Mouse (Mus musculus): ENCODE data around the gene Satb1. TPM values are rescaled to one million over a fixed set of nuclear protein-coding genes. Genes with fewer than 3 reads are reported as not detected.

Satb1 gene
- polyA plus RNA-seq, 1 experiment, result 2.5 TPM

- 14% methylated on average over 8 of the region's 8 CpGs for WGBS
- Histone ChIP-seq H3K4me3 (ENCODE audit: low read depth, low read length) (no peak overlapping the region), H3K27me3 (ENCODE audit: control insufficient read depth, insufficient read depth, low read length) (peaks cover 23% of the 10 kb centered on the region), H3K27ac (ENCODE audit: insufficient read depth, low read depth, low read length) (no peak overlapping the region), H3K4me1 (ENCODE audit: control insufficient read depth, insufficient read depth, insufficient read length, low read length) (no peaks in the 10 kb centered on the region), H3K36me3 (ENCODE audit: control insufficient read depth, insufficient read depth, low read length) (no peaks in the 10 kb centered on the region)
- TF ChIP-seq CTCF (IDR thresholded peaks at IDR 0.05; ENCODE audit: extremely low read depth, insufficient read length, insufficient replicate concordance, low read depth, low read length) (no peak), POLR2A (IDR thresholded peaks at IDR 0.05; ENCODE audit: low read depth, low read length) (no peak)
Observed at GRCm38 (mm10) chr17:51811086-51811868, 21.8 kb downstream of the Satb1 start.

- 60% methylated on average over 5 of the region's 5 CpGs for WGBS
- TF ChIP-seq CTCF (IDR thresholded peaks at IDR 0.05; ENCODE audit: extremely low read depth, insufficient read length, insufficient replicate concordance, low read depth, low read length), result no peak
- no peak for TF ChIP-seq POLR2A (IDR thresholded peaks at IDR 0.05; ENCODE audit: low read depth, low read length)
- no peaks in the 10 kb centered on the region for H3K4me1 ChIP-seq (ENCODE audit: control insufficient read depth, insufficient read depth, insufficient read length, low read length)
- no peak overlapping the region for H3K27ac ChIP-seq (ENCODE audit: insufficient read depth, low read depth, low read length)
- no peak overlapping the region for H3K4me3 ChIP-seq (ENCODE audit: low read depth, low read length)
- no peaks in the 10 kb centered on the region for H3K36me3 ChIP-seq (ENCODE audit: control insufficient read depth, insufficient read depth, low read length)
- peaks cover 6% of the 10 kb centered on the region for H3K27me3 ChIP-seq (ENCODE audit: control insufficient read depth, insufficient read depth, low read length)
Observed at GRCm38 (mm10) chr17:51807429-51807828, 25.7 kb downstream of the Satb1 start.

DNA sequence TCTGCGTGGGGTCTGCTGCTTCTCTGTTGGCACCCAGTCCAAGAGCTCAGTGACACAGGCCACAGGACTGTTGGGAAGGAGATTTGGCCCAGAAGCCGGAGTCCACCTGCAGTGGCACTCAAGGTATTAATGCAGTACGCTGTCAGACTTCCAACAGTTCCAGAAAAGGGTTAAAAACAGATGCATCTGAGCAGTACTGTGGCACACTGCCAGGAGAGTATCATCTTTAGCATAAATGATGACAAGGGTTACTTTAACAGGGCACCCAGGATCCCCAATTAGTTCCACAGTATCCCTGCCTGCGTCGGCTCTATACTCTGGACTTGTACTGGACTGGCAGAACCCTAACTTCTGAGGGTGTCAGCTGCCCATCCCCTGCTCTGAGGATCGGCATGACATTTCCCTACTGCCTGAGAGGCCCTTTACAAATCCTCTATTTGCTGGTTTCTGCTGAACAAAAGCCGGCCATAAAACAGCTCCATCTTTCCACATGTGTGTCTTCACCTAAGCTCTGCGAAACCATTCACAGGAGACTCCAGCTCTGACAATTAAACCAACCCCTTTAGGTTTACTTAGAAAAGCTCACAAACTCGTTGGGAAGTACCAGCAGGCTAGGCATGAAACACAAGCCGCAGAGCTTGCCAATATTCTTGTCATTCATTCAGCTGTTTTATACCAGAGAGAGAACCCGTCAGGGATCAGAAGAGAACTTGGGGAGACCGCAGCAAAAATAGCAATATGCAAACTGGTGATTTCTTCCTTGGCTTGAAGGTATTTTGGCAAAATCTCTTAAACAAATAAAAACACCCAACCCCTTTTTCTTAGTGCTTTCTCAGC, 26.7 kb downstream of the Satb1 start:
- no peaks in the 10 kb centered on the region for H3K27me3 ChIP-seq (ENCODE audit: control insufficient read depth, insufficient read depth, low read length)
- WGBS, result 78% methylated on average over 12 of the region's 12 CpGs
- H3K27ac ChIP-seq (ENCODE audit: insufficient read depth, low read depth, low read length), result no peak overlapping the region
- H3K4me3 ChIP-seq (ENCODE audit: low read depth, low read length), result no peak overlapping the region
- no peaks in the 10 kb centered on the region for H3K36me3 ChIP-seq (ENCODE audit: control insufficient read depth, insufficient read depth, low read length)
- H3K4me1 ChIP-seq (ENCODE audit: control insufficient read depth, insufficient read depth, insufficient read length, low read length), result no peaks in the 10 kb centered on the region
- TF ChIP-seq CTCF (IDR thresholded peaks at IDR 0.05; ENCODE audit: extremely low read depth, insufficient read length, insufficient replicate concordance, low read depth, low read length), result no peak
- TF ChIP-seq POLR2A (IDR thresholded peaks at IDR 0.05; ENCODE audit: low read depth, low read length), result no peak

GRCm38 (mm10) chr17:51800208-51800607, 32.9 kb downstream of the Satb1 start:
- H3K36me3 ChIP-seq (ENCODE audit: control insufficient read depth, insufficient read depth, low read length), result no peaks in the 10 kb centered on the region
- no peak for TF ChIP-seq POLR2A (IDR thresholded peaks at IDR 0.05; ENCODE audit: low read depth, low read length)
- no peak for TF ChIP-seq CTCF (IDR thresholded peaks at IDR 0.05; ENCODE audit: extremely low read depth, insufficient read length, insufficient replicate concordance, low read depth, low read length)
- H3K4me3 ChIP-seq (ENCODE audit: low read depth, low read length), result no peak overlapping the region
- H3K4me1 ChIP-seq (ENCODE audit: control insufficient read depth, insufficient read depth, insufficient read length, low read length), result no peaks in the 10 kb centered on the region
- H3K27me3 ChIP-seq (ENCODE audit: control insufficient read depth, insufficient read depth, low read length), result no peaks in the 10 kb centered on the region
- 72% methylated on average over 6 of the region's 6 CpGs for WGBS
- no peak overlapping the region for H3K27ac ChIP-seq (ENCODE audit: insufficient read depth, low read depth, low read length)

DNA sequence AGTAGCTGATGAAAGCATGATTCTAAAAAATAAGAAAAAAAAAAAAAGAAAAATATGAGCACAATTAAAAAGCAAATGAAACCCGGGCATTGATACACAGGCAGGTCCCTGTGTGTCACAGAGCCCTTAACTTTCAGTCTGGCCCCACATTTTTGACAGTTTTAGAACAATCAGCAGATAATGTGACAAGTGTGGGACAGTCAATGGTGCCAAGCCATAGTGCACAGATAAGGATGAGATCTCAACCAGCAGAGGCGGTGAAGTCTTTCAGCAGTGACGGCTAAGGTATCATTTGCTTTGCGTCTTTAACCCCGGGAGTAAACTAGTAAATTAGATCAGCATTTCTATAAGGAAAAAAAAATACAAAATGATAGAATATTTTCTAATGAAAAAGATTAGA, 36.6 kb downstream of the Satb1 start:
- no peaks in the 10 kb centered on the region for H3K27me3 ChIP-seq (ENCODE audit: control insufficient read depth, insufficient read depth, low read length)
- no peaks in the 10 kb centered on the region for H3K36me3 ChIP-seq (ENCODE audit: control insufficient read depth, insufficient read depth, low read length)
- H3K4me3 ChIP-seq (ENCODE audit: low read depth, low read length), result no peak overlapping the region
- H3K4me1 ChIP-seq (ENCODE audit: control insufficient read depth, insufficient read depth, insufficient read length, low read length), result no peaks in the 10 kb centered on the region
- H3K27ac ChIP-seq (ENCODE audit: insufficient read depth, low read depth, low read length), result no peak overlapping the region
- WGBS, result 91% methylated on average over 5 of the region's 5 CpGs
- no peak for TF ChIP-seq CTCF (IDR thresholded peaks at IDR 0.05; ENCODE audit: extremely low read depth, insufficient read length, insufficient replicate concordance, low read depth, low read length)
- TF ChIP-seq POLR2A (IDR thresholded peaks at IDR 0.05; ENCODE audit: low read depth, low read length), result no peak

- Histone ChIP-seq H3K4me3 (ENCODE audit: low read depth, low read length) (no peak overlapping the region), H3K27me3 (ENCODE audit: control insufficient read depth, insufficient read depth, low read length) (no peaks in the 10 kb centered on the region), H3K27ac (ENCODE audit: insufficient read depth, low read depth, low read length) (no peak overlapping the region), H3K36me3 (ENCODE audit: control insufficient read depth, insufficient read depth, low read length) (no peaks in the 10 kb centered on the region), H3K4me1 (ENCODE audit: control insufficient read depth, insufficient read depth, insufficient read length, low read length) (no peaks in the 10 kb centered on the region)
- 72% methylated on average over 5 of the region's 5 CpGs for WGBS
- TF ChIP-seq CTCF (IDR thresholded peaks at IDR 0.05; ENCODE audit: extremely low read depth, insufficient read length, insufficient replicate concordance, low read depth, low read length) (no peak), POLR2A (IDR thresholded peaks at IDR 0.05; ENCODE audit: low read depth, low read length) (no peak)
Observed at GRCm38 (mm10) chr17:51791226-51791625, 41.9 kb downstream of the Satb1 start.

Data from small intestine, adult 2 months (tissue).